Mouse (Mus musculus) E14TG2a.4 (cell line): ENCODE results near the gene A730015C16Rik.

ENCODE experiments used
- H3K27me3 ChIP-seq: 2 replicates; pipeline ENCODE4 v1.6.1; 2014; ENCODE audit warnings: low read length, control low read depth; ENCODE audit not compliant: insufficient read depth
- H3K36me3 ChIP-seq: 2 replicates; pipeline ENCODE4 v1.6.1; 2014; ENCODE audit warnings: low read length, control low read depth; ENCODE audit not compliant: insufficient read depth
- H3K4me1 ChIP-seq: replicated peaks from 2 replicates; pipeline ENCODE4 v1.6.1; 2014; ENCODE audit warnings: low read depth, low read length, control low read depth
- H3K4me3 ChIP-seq: replicated peaks from 2 replicates; pipeline ENCODE4 v1.5.1; 2014; ENCODE audit warnings: mild to moderate bottlenecking, low read length
- H3K9me3 ChIP-seq: 2 replicates; pipeline ENCODE4 v1.6.1; 2014; ENCODE audit warnings: low read length, control low read depth
- CTCF ChIP-seq: conservative IDR thresholded peaks from 2 replicates; pipeline ENCODE4 v1.5.1; 2014; ENCODE audit warnings: low read length
- NANOG ChIP-seq: IDR thresholded peaks from 2 replicates; pipeline ENCODE4 v1.6.1; 2014; ENCODE audit warnings: borderline replicate concordance, low read length, mixed read lengths
- POU5F1 ChIP-seq: IDR thresholded peaks from 2 replicates; pipeline ENCODE4 v1.6.1; 2014; ENCODE audit warnings: low read length, borderline replicate concordance

Gene A730015C16Rik

GRCm38 (mm10) chr4:108848505-108848848 lies at the start of gene A730015C16Rik:
Gene A730015C16Rik, minus strand, starts transcription at chr4:108848619.
- Histone ChIP-seq H3K27me3 (no peaks in the 10 kb centered on the region), H3K4me1 (peaks cover 39% of the 10 kb centered on the region), H3K9me3 (no peaks in the 10 kb centered on the region), H3K4me3 (peak within 1 kb of the TSS; percentile 96), H3K36me3 (peaks cover 23% of the 10 kb centered on the region)
- TF ChIP-seq POU5F1 (no peak), NANOG (no peak), CTCF (no peak)

- Histone ChIP-seq H3K4me1 (peaks cover 11% of the 10 kb centered on the region), H3K27me3 (peaks cover 11% of the 10 kb centered on the region), H3K36me3 (no peaks in the 10 kb centered on the region), H3K4me3 (no peak overlapping the region), H3K9me3 (peaks cover 4% of the 10 kb centered on the region; the same call in 1 of the 2 replicates)
- TF ChIP-seq CTCF (no peak), POU5F1 (no peak), NANOG (no peak)
These were observed 42.5 kb upstream of the A730015C16Rik start for GRCm38 (mm10) chr4:108890876-108891275.

DNA sequence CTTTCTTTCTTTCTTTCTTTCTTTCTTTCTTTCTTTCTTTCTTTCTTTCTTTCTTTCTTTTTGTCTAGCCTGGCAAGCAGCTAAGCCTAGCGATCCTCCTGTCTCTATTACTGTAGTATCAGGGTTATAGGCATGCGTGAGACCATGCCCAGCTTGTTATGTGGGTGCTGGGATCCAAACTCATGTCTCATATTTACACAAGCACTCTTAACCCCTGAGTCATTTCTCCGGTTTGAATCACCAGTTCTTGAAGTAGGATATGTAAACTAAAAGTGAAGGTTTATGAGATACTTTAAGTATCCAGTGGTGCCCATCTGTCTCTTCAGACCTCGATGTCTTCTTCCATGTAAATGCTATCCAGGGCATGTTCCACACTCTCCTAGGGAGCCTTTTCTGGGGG lies 39.0 kb upstream of the A730015C16Rik start:
- Histone ChIP-seq H3K4me1 (peaks cover 15% of the 10 kb centered on the region), H3K9me3 (peaks cover 4% of the 10 kb centered on the region; the same call in 1 of the 2 replicates), H3K36me3 (no peaks in the 10 kb centered on the region), H3K27me3 (peaks cover 29% of the 10 kb centered on the region), H3K4me3 (no peak overlapping the region)
- TF ChIP-seq NANOG (no peak), POU5F1 (no peak), CTCF (no peak)

- Histone ChIP-seq H3K9me3 (peaks cover 4% of the 10 kb centered on the region; the same call in 1 of the 2 replicates), H3K27me3 (peaks cover 49% of the 10 kb centered on the region), H3K36me3 (no peaks in the 10 kb centered on the region), H3K4me1 (peaks cover 21% of the 10 kb centered on the region), H3K4me3 (no peak overlapping the region)
- TF ChIP-seq POU5F1 (no peak), NANOG (no peak; the same call in 1 of the 2 replicates), CTCF (no peak)
These were observed 35.4 kb upstream of the A730015C16Rik start for GRCm38 (mm10) chr4:108883815-108884214.

DNA sequence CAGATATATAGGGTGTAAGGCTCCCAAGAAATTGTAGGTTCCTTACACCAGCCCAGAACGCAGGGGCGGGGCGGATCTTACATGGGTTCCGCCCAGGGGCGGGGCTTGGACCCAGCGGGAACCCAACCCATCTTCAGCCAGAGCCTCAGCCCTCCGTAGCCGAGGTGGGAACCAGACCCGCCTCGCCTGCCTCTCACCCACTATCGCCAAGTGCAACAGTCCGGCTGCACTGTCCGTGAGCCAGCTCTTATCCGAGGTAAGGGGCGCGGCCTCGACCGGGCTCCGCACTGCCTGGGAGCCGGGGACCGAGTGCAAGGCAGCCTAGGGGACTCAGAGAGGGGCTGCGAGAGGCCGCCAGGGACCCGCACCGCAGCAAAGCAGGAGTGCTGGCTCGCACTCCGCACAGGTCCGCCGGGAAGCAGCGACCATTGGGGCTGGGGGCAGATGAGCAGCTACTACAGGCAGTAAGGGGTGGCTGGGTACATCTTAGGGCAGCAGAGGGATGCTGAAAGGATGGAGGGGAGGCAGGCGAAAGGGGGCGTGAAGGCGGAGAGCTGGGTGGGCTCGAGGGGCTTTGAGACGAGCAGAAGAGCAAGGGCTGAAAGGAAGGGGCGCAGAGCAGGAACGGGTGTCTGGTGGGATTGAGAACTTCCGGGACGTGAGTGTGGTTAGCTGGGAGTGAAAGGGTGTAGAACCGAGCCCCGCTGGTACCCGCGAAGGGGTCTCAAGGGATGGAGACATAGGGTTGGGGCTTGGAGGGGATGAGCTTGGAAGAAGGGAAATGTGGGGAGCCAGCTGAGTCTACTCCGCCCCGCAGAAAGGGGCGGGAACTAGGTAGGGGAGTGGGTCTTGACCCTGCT lies 30.8 kb upstream of the A730015C16Rik start, which contains the start of gene Rab3b:
Gene Rab3b, plus strand, starts transcription at position 101 of the 860 bp plus-strand sequence.
- Histone ChIP-seq H3K4me3 (peak within 1 kb of the TSS; percentile 91), H3K4me1 (peaks cover 22% of the 10 kb centered on the region), H3K27me3 (peaks cover 66% of the 10 kb centered on the region), H3K36me3 (no peaks in the 10 kb centered on the region), H3K9me3 (no peaks in the 10 kb centered on the region)
- no peak for TF ChIP-seq CTCF
- no peak for TF ChIP-seq POU5F1
- no peak for TF ChIP-seq NANOG

GRCm38 (mm10) chr4:108877901-108878300 lies 29.5 kb upstream of the A730015C16Rik start:
- no peak for TF ChIP-seq POU5F1
- Histone ChIP-seq H3K9me3 (no peaks in the 10 kb centered on the region), H3K27me3 (peaks cover 58% of the 10 kb centered on the region), H3K36me3 (no peaks in the 10 kb centered on the region), H3K4me1 (peaks cover 11% of the 10 kb centered on the region), H3K4me3 (no peak overlapping the region)

DNA sequence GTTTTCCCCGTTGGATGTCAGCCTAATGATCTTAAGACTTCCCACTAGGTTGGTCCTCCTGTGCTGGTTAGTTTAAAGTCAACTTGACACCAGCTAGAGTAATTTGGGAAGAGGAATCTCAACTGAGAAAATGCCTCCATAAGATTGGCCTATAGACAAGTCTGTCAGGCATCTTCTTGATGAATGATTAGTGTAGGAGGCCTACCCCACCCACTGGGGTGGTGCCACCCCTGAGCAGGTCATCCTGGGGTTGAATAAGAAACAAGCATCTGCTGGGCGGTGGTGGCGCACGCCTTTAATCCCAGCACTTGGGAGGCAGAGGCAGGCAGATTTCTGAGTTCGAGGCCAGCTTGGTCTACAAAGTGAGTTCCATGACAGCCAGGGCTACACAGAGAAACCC lies 25.3 kb upstream of the A730015C16Rik start:
- Histone ChIP-seq H3K9me3 (no peaks in the 10 kb centered on the region), H3K4me3 (no peak overlapping the region), H3K36me3 (no peaks in the 10 kb centered on the region), H3K4me1 (peaks cover 8% of the 10 kb centered on the region), H3K27me3 (peaks cover 40% of the 10 kb centered on the region)
- TF ChIP-seq NANOG (no peak), POU5F1 (no peak), CTCF (no peak)

GRCm38 (mm10) chr4:108869730-108870374 lies 21.4 kb upstream of the A730015C16Rik start:
- H3K4me3 ChIP-seq: no peak overlapping the region
- H3K36me3 ChIP-seq: no peaks in the 10 kb centered on the region

More at GRCm38 (mm10) chr4:108869730-108870374, 21.4 kb upstream of the A730015C16Rik start:
- Histone ChIP-seq H3K4me1 (peaks cover 4% of the 10 kb centered on the region; the same call in 1 of the 2 replicates), H3K27me3 (peaks cover 15% of the 10 kb centered on the region), H3K9me3 (no peaks in the 10 kb centered on the region)
- peak; percentile 97 for TF ChIP-seq CTCF
- no peak for TF ChIP-seq NANOG
